Mouse (Mus musculus): ENCODE measurements around the gene Aox2. TPM values are rescaled to one million over a fixed set of nuclear protein-coding genes. Genes with fewer than 3 reads are reported as not detected.

Gene Aox2
- polyA plus RNA-seq, 1 experiment from 2014 or later = not detected

DNA sequence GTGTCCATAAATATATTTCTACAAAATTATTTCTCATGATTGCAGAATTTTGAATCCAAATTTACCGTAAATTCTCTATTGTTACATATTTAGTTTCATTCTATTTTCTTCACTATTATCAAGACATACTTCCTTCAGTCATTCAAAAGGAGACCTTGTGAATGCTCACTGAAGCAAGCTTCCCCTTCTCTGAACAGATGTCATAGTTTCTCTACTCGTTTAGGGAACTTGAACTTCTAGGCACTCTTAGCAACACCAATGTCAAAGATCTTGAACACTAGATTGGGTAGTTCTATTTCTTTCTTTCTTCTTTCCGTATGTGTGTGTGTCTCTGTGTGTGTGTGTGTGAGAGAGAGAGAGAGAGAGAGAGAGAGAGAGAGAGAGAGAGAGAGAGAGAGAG is 33.6 kb upstream of the Aox2 start:
- WGBS = 86% methylated on average over 3 of the region's 3 CpGs
- H3K9me3 ChIP-seq (ENCODE audit: control insufficient read depth, low read length) = no peaks in the 10 kb centered on the region
- H3K4me1 ChIP-seq (ENCODE audit: control insufficient read depth, insufficient read depth, low read length) = no peaks in the 10 kb centered on the region
- no peak overlapping the region for H3K4me3 ChIP-seq (ENCODE audit: low read depth, low read length)
- no peaks in the 10 kb centered on the region for H3K27me3 ChIP-seq (ENCODE audit: control insufficient read depth, insufficient read depth, low read length)
- H3K4me2 ChIP-seq (ENCODE audit: low read depth, severe bottlenecking) = no peak overlapping the region
- no peak for DNase-seq (ENCODE audit: low spot score)
- H3K36me3 ChIP-seq (ENCODE audit: control insufficient read depth, insufficient read depth, low read length) = no peaks in the 10 kb centered on the region
- H3K27ac ChIP-seq (replicated peaks; ENCODE audit: low read depth, low read length) = no peak overlapping the region
- H3K9ac ChIP-seq (ENCODE audit: low read length) = no peak overlapping the region
- ATAC-seq (ENCODE audit: insufficient number of reproducible peaks, low FRiP score, low TSS enrichment, low read depth) = no peak

- Histone ChIP-seq H3K9ac (ENCODE audit: low read length) (no peak overlapping the region), H3K4me3 (ENCODE audit: low read depth, low read length) (no peak overlapping the region), H3K27me3 (ENCODE audit: control insufficient read depth, insufficient read depth, low read length) (no peaks in the 10 kb centered on the region), H3K4me2 (ENCODE audit: low read depth, severe bottlenecking) (no peak overlapping the region), H3K27ac (replicated peaks; ENCODE audit: low read depth, low read length) (no peak overlapping the region), H3K9me3 (ENCODE audit: control insufficient read depth, low read length) (no peaks in the 10 kb centered on the region), H3K4me1 (ENCODE audit: control insufficient read depth, insufficient read depth, low read length) (no peaks in the 10 kb centered on the region), H3K36me3 (ENCODE audit: control insufficient read depth, insufficient read depth, low read length) (no peaks in the 10 kb centered on the region)
- ATAC-seq (ENCODE audit: insufficient number of reproducible peaks, low FRiP score, low TSS enrichment, low read depth) (no peak), DNase-seq (ENCODE audit: low spot score) (no peak)
- WGBS = 82% methylated on average over 1 of the region's 1 CpGs
These were observed 29.6 kb upstream of the Aox2 start for GRCm38 (mm10) chr1:58248518-58248917.

- Histone ChIP-seq H3K36me3 (ENCODE audit: control insufficient read depth, insufficient read depth, low read length) (no peaks in the 10 kb centered on the region), H3K9me3 (ENCODE audit: control insufficient read depth, low read length) (no peaks in the 10 kb centered on the region), H3K27ac (replicated peaks; ENCODE audit: low read depth, low read length) (no peak overlapping the region), H3K9ac (ENCODE audit: low read length) (no peak overlapping the region), H3K27me3 (ENCODE audit: control insufficient read depth, insufficient read depth, low read length) (no peaks in the 10 kb centered on the region), H3K4me2 (ENCODE audit: low read depth, severe bottlenecking) (no peak overlapping the region), H3K4me1 (ENCODE audit: control insufficient read depth, insufficient read depth, low read length) (no peaks in the 10 kb centered on the region), H3K4me3 (ENCODE audit: low read depth, low read length) (no peak overlapping the region)
- 68% methylated on average over 11 of the region's 11 CpGs for WGBS
- DNase-seq (ENCODE audit: low spot score) (no peak), ATAC-seq (ENCODE audit: insufficient number of reproducible peaks, low FRiP score, low TSS enrichment, low read depth) (no peak)
These were observed 24.7 kb upstream of the Aox2 start for GRCm38 (mm10) chr1:58253466-58253865.

DNA sequence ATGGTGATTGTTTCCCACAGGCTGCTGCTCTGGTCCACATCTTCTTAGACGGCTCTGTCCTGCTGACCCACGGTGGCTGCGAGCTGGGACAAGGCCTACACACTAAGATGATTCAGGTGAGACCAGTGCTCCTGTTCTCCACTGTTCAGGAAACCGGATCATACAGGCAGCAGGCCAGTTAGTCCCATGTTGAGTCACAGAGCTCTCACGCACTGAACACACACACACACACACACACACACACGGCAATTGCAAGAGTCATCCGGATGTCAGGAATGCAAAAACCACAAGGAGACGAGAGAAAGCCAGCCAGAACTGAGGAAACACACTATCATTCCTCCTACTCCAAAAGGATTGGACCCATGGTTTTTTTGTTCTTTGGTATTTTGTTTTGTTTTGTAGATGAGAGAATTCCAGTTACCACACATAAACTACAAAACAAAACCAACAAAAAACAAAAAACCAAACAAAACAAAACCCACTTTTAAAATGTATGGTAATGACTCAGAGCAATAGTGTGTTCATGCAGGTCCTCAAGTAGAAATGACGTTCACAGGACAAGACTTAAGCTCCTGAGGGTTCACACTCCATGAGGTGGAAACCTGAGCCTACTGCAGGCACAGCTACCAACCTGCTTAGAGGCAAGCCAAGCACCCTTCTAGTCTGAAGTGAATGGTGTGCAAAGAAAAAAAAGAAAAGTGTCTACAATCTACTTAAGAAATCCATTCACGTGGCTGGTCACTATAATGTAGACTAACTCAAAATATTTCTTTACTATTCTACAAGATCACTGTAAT is 20.7 kb upstream of the Aox2 start:
- H3K4me1 ChIP-seq (ENCODE audit: control insufficient read depth, insufficient read depth, low read length) = no peaks in the 10 kb centered on the region
- H3K9me3 ChIP-seq (ENCODE audit: control insufficient read depth, low read length) = no peaks in the 10 kb centered on the region
- no peak overlapping the region for H3K4me2 ChIP-seq (ENCODE audit: low read depth, severe bottlenecking)
- H3K27ac ChIP-seq (replicated peaks; ENCODE audit: low read depth, low read length) = no peak overlapping the region
- ATAC-seq (ENCODE audit: insufficient number of reproducible peaks, low FRiP score, low TSS enrichment, low read depth) (no peak), DNase-seq (ENCODE audit: low spot score) (no peak)
- H3K9ac ChIP-seq (ENCODE audit: low read length) = no peak overlapping the region
- no peak overlapping the region for H3K4me3 ChIP-seq (ENCODE audit: low read depth, low read length)
- no peaks in the 10 kb centered on the region for H3K36me3 ChIP-seq (ENCODE audit: control insufficient read depth, insufficient read depth, low read length)
- 84% methylated on average over 10 of the region's 10 CpGs for WGBS
- H3K27me3 ChIP-seq (ENCODE audit: control insufficient read depth, insufficient read depth, low read length) = no peaks in the 10 kb centered on the region

GRCm38 (mm10) chr1:58260311-58260710 is 17.8 kb upstream of the Aox2 start:
- Histone ChIP-seq H3K27ac (replicated peaks; ENCODE audit: low read depth, low read length) (no peak overlapping the region), H3K4me1 (ENCODE audit: control insufficient read depth, insufficient read depth, low read length) (no peaks in the 10 kb centered on the region), H3K36me3 (ENCODE audit: control insufficient read depth, insufficient read depth, low read length) (no peaks in the 10 kb centered on the region), H3K4me3 (ENCODE audit: low read depth, low read length) (no peak overlapping the region), H3K27me3 (ENCODE audit: control insufficient read depth, insufficient read depth, low read length) (no peaks in the 10 kb centered on the region), H3K4me2 (ENCODE audit: low read depth, severe bottlenecking) (no peak overlapping the region), H3K9ac (ENCODE audit: low read length) (no peak overlapping the region), H3K9me3 (ENCODE audit: control insufficient read depth, low read length) (no peaks in the 10 kb centered on the region)
- 85% methylated on average over 3 of the region's 3 CpGs for WGBS
- DNase-seq (ENCODE audit: low spot score) = no peak
- no peak for ATAC-seq (ENCODE audit: insufficient number of reproducible peaks, low FRiP score, low TSS enrichment, low read depth)

DNA sequence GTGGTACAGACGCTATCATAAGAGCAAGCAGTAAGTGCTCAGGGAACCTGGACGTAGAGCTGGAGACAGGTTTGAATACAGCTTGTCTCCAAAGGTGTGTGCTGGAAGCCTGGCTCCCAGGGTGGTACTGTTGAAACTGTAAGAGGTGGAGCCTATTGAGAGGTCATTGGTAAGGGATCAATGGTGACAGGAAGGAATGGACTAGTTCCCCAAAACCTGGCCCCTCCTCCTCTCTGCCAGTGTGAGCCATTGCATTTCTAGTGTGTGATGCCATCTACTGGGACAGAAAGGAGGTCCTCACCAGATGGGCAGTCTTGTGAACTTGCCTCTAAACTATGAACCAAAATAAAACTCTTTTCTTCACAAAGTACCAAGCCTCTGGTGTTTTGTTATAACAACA is 9.9 kb upstream of the Aox2 start:
- H3K4me1 ChIP-seq (ENCODE audit: control insufficient read depth, insufficient read depth, low read length) = no peaks in the 10 kb centered on the region
- H3K36me3 ChIP-seq (ENCODE audit: control insufficient read depth, insufficient read depth, low read length) = no peaks in the 10 kb centered on the region
- no peak overlapping the region for H3K27ac ChIP-seq (replicated peaks; ENCODE audit: low read depth, low read length)
- no peaks in the 10 kb centered on the region for H3K9me3 ChIP-seq (ENCODE audit: control insufficient read depth, low read length)
- H3K9ac ChIP-seq (ENCODE audit: low read length) = no peak overlapping the region
- no peaks in the 10 kb centered on the region for H3K27me3 ChIP-seq (ENCODE audit: control insufficient read depth, insufficient read depth, low read length)
- 81% methylated on average over 2 of the region's 2 CpGs for WGBS
- no peak overlapping the region for H3K4me3 ChIP-seq (ENCODE audit: low read depth, low read length)
- H3K4me2 ChIP-seq (ENCODE audit: low read depth, severe bottlenecking) = no peak overlapping the region
- ATAC-seq (ENCODE audit: insufficient number of reproducible peaks, low FRiP score, low TSS enrichment, low read depth) (no peak), DNase-seq (ENCODE audit: low spot score) (no peak)

DNA sequence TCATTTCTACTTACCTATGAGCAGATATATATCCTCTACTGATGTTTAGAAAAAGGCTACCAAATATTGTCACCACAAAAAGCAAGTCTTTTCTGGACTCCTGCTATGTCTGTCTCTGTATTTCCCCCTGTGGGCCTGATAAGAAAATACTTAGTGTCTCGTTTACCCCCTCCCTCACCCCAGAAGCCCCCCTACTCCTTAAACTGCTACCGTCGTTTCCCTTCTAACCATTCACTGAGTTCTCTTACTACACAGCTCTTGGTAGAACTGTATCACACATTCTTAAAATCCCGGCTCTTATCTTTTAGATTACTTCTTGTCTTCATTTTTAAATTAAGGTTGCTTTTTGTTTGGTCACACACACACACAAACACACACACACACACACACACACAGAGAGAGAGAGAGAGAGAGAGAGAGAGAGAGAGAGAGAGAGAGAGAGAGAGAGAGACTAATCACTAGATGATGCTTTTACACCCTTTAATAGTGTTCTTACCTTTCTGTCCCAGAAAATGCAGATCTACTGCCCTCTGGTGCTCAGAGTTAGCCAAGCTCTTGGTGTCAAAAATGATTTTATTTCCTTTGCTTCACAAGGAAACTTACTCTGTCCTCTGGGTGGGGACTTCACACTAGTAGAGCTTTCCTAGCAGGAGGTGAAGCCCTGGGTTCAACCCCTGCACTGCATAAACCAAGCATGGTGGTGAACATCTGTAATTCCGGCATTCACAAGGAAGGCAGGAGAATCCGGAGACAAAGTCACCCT is 7.1 kb upstream of the Aox2 start:
- Histone ChIP-seq H3K9ac (ENCODE audit: low read length) (no peak overlapping the region), H3K36me3 (ENCODE audit: control insufficient read depth, insufficient read depth, low read length) (no peaks in the 10 kb centered on the region), H3K9me3 (ENCODE audit: control insufficient read depth, low read length) (no peaks in the 10 kb centered on the region), H3K27ac (replicated peaks; ENCODE audit: low read depth, low read length) (no peak overlapping the region), H3K4me1 (ENCODE audit: control insufficient read depth, insufficient read depth, low read length) (no peaks in the 10 kb centered on the region), H3K4me2 (ENCODE audit: low read depth, severe bottlenecking) (no peak overlapping the region), H3K4me3 (ENCODE audit: low read depth, low read length) (no peak overlapping the region), H3K27me3 (ENCODE audit: control insufficient read depth, insufficient read depth, low read length) (no peaks in the 10 kb centered on the region)
- DNase-seq (ENCODE audit: low spot score) (peak; percentile 74), ATAC-seq (ENCODE audit: insufficient number of reproducible peaks, low FRiP score, low TSS enrichment, low read depth) (no peak)
- whole genome bisulfite sequencing = 63% methylated on average over 6 of the region's 6 CpGs

DNA sequence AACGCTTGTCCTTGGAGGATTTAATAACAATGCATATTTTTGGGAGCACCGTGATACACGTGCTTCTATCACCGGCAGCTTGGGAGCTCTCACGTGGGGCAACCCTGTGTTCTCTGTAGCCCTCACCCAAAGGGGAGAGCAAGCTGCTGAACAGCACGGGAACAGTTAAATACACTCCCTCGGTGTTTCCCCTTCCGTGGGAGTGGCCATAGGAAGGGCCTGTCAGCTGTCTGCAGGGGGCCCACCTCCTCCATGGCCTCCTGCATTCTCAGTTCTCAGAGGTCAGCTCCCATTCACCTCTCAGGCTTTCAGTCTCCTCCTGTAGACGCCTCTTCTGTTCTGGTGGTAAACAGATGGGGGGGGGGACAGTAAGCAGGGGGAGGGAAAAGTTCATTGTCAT is 2.2 kb upstream of the Aox2 start:
- DNase-seq (ENCODE audit: low spot score) = no peak
- WGBS = 31% methylated on average over 9 of the region's 9 CpGs

More for the DNA sequence above, 2.2 kb upstream of the Aox2 start:
- Histone ChIP-seq H3K36me3 (ENCODE audit: control insufficient read depth, insufficient read depth, low read length) (no peaks in the 10 kb centered on the region), H3K27me3 (ENCODE audit: control insufficient read depth, insufficient read depth, low read length) (no peaks in the 10 kb centered on the region), H3K9ac (ENCODE audit: low read length) (no peak overlapping the region), H3K4me2 (ENCODE audit: low read depth, severe bottlenecking) (no peak overlapping the region), H3K27ac (replicated peaks; ENCODE audit: low read depth, low read length) (no peak overlapping the region), H3K4me3 (ENCODE audit: low read depth, low read length) (no peak overlapping the region), H3K4me1 (ENCODE audit: control insufficient read depth, insufficient read depth, low read length) (no peaks in the 10 kb centered on the region), H3K9me3 (ENCODE audit: control insufficient read depth, low read length) (no peaks in the 10 kb centered on the region)
- no peak for ATAC-seq (ENCODE audit: insufficient number of reproducible peaks, low FRiP score, low TSS enrichment, low read depth)

Measured in limb, embryonic 11.5 days (tissue).